Mouse (Mus musculus): ENCODE data around the gene Sprtn.

- TF ChIP-seq CTCF (IDR thresholded peaks at IDR 0.05; ENCODE audit: borderline replicate concordance, control insufficient read depth, extremely low read depth, insufficient read depth, low read length, poor library complexity) (no peak), POLR2A (IDR thresholded peaks at IDR 0.05; ENCODE audit: control insufficient read depth, extremely low read depth, insufficient read depth, low read length, poor library complexity) (no peak)
These were observed 20.2 kb downstream of the Sprtn start for GRCm38 (mm10) chr8:124917741-124918484.

All from thymus, adult 2 months (tissue).